Mouse (Mus musculus) heart, adult 2 months (tissue): ENCODE measurements around the gene Rad54l. TPM values are rescaled to one million over a fixed set of nuclear protein-coding genes. Genes with fewer than 3 reads are reported as not detected.

Source experiments
- DNase-seq, 2 experiments: peaks; one replicate each; pipeline ENCODE4 v3.0.0; 2021
- H3K27ac ChIP-seq: fragments of 200-600 bp; 2 replicates; pipeline ENCODE4 v1.8.1; 2022
- H3K27me3 ChIP-seq: fragments of 200-500 bp; 2 replicates; pipeline ENCODE4 v1.6.1; 2012; ENCODE audit warnings: mild to moderate bottlenecking, low read length, inconsistent platforms, mixed read lengths; ENCODE audit not compliant: control insufficient read depth, insufficient read depth
- H3K36me3 ChIP-seq: fragments of 200-500 bp; 2 replicates; pipeline ENCODE4 v1.6.1; 2012; ENCODE audit warnings: low read length, inconsistent platforms; ENCODE audit not compliant: control insufficient read depth, insufficient read depth
- H3K4me1 ChIP-seq: fragments of 200-500 bp; 2 replicates; pipeline ENCODE4 v1.6.1; 2011; ENCODE audit warnings: low read length; ENCODE audit not compliant: control insufficient read depth, insufficient read depth
- H3K4me3 ChIP-seq: fragments of 200-600 bp; 2 replicates; pipeline ENCODE4 v1.8.1; 2022
- H3K79me2 ChIP-seq: fragments of 200-500 bp; replicated peaks from 2 replicates; pipeline ENCODE4 v1.6.1; 2012; ENCODE audit warnings: mild to moderate bottlenecking, inconsistent platforms, low read length, moderate library complexity, mixed read lengths; ENCODE audit not compliant: control insufficient read depth, insufficient read depth
- H3K9ac ChIP-seq: fragments of 200-500 bp; 2 replicates; pipeline ENCODE4 v1.6.1; 2012; ENCODE audit warnings: low read depth, mild to moderate bottlenecking, control low read depth, inconsistent platforms, low read length, mixed read lengths
- CTCF ChIP-seq: fragments of 200-600 bp; IDR thresholded peaks from 2 replicates; pipeline ENCODE4 v1.8.1; 2022; ENCODE audit warnings: antibody characterized with exemption, mild to moderate bottlenecking, moderate library complexity
- EP300 ChIP-seq: fragments of 200-500 bp; IDR thresholded peaks from 2 replicates; pipeline ENCODE4 v1.6.1; 2011; ENCODE audit warnings: low read depth, low read length, control low read depth; ENCODE audit not compliant: insufficient read depth
- POLR2A ChIP-seq: fragments of 200-500 bp; IDR thresholded peaks from 2 replicates; pipeline ENCODE4 v1.6.1; 2011; ENCODE audit warnings: mild to moderate bottlenecking, low read depth, low read length, control low read depth; ENCODE audit not compliant: insufficient read depth
- WGBS: fragments of 180-500 bp; shearing (Covaris S2); methylation state at CpG from one replicate; pipeline ENCODE4 v1.1.7; 2018; 5-methylcytosine and 5-hydroxymethylcytosine counted together
- intact Hi-C: fragments of 180-260 bp; cut with DNase I; formaldehyde crosslinking; loops from one replicate; pipeline ENCODE4 v1.15.1; 2025
- polyA plus RNA-seq: library from polyadenylated mRNA; depleted of rRNA; stranded (reverse); fragments of >200 nt; gene quantifications from 2 replicates; pipeline ENCODE4 v1.2.3, GENCODE M21; 2012
- total RNA-seq, 2 experiments: library from RNA; stranded (reverse); gene quantifications; 2 replicates each; pipeline ENCODE4 v1.2.3; 2021

Rad54l gene
- total and polyA plus RNA-seq, 3 experiments: 0.18 to 0.43 (median 0.21) TPM

- H3K4me3 ChIP-seq: peak overlapping the region; percentile 97
- peaks cover 32% of the 10 kb centered on the region for H3K36me3 ChIP-seq
- no peaks in the 10 kb centered on the region for H3K27me3 ChIP-seq
- H3K4me1 ChIP-seq: peaks cover 13% of the 10 kb centered on the region
- no peak overlapping the region for H3K27ac ChIP-seq
- H3K9ac ChIP-seq: no peak overlapping the region
- 31% methylated on average over 4 of the region's 4 CpGs for WGBS
- TF ChIP-seq POLR2A (no peak), EP300 (no peak), CTCF (peak; percentile 48)
- no peak for DNase-seq
- peaks cover 2% of the 10 kb centered on the region; the same call in 1 of the 2 replicates for H3K79me2 ChIP-seq
- intact Hi-C loops: no loop called here
Measured at GRCm38 (mm10) chr4:116073146-116073545, 50.3 kb downstream of the Rad54l start.

- no peak overlapping the region for H3K27ac ChIP-seq
- no peak overlapping the region for H3K9ac ChIP-seq
- peaks cover 33% of the 10 kb centered on the region for H3K36me3 ChIP-seq
- peaks cover 5% of the 10 kb centered on the region for H3K4me1 ChIP-seq
- H3K4me3 ChIP-seq: no peak overlapping the region
- intact Hi-C loops: no loop called here
- TF ChIP-seq CTCF: no peak
- TF ChIP-seq EP300: no peak
- no peak for TF ChIP-seq POLR2A
- 30% methylated on average over 6 of the region's 6 CpGs for WGBS
- no peaks in the 10 kb centered on the region for H3K27me3 ChIP-seq
- no peaks in the 10 kb centered on the region; the same call in 1 of the 2 replicates for H3K79me2 ChIP-seq
- DNase-seq: no peak
Measured at GRCm38 (mm10) chr4:116070116-116070515, 53.4 kb downstream of the Rad54l start.

- Histone ChIP-seq H3K4me1 (no peaks in the 10 kb centered on the region), H3K27me3 (no peaks in the 10 kb centered on the region), H3K27ac (no peak overlapping the region), H3K36me3 (peaks cover 6% of the 10 kb centered on the region), H3K4me3 (no peak overlapping the region), H3K79me2 (no peaks in the 10 kb centered on the region), H3K9ac (no peak overlapping the region)
- 16% methylated on average over 1 of the region's 1 CpGs for WGBS
- intact Hi-C loops: no loop called here
- TF ChIP-seq CTCF (no peak), POLR2A (no peak), EP300 (no peak)
- no peak for DNase-seq
Measured at GRCm38 (mm10) chr4:116063855-116064254, 59.6 kb downstream of the Rad54l start.

GRCm38 (mm10) chr4:116059012-116059726, 64.3 kb downstream of the Rad54l start:
- WGBS: 74% methylated on average over 5 of the region's 5 CpGs
- Histone ChIP-seq H3K4me3 (no peak overlapping the region), H3K79me2 (no peaks in the 10 kb centered on the region), H3K36me3 (no peaks in the 10 kb centered on the region), H3K27ac (no peak overlapping the region), H3K4me1 (0 out of 2 replicates have a peak, but pooled peaks cover 1% of the 10 kb centered on the region), H3K27me3 (no peaks in the 10 kb centered on the region), H3K9ac (no peak overlapping the region)
- TF ChIP-seq EP300 (no peak), POLR2A (no peak), CTCF (no peak)
- DNase-seq: no peak
- intact Hi-C loops: loop anchor here (10.0 kb wide), 1 partner anchor 224 kb away; the partner anchor contains the start of gene Mknk1

- intact Hi-C loops: loop anchor here (10.0 kb wide), 1 partner anchor 223 kb away; the partner anchor contains the start of gene Mknk1
- no peaks in the 10 kb centered on the region for H3K27me3 ChIP-seq
- H3K36me3 ChIP-seq: no peaks in the 10 kb centered on the region
- no peak overlapping the region for H3K9ac ChIP-seq
- no peak for TF ChIP-seq POLR2A
- no peak for TF ChIP-seq CTCF
- TF ChIP-seq EP300: no peak
- WGBS: 0% methylated on average over 1 of the region's 1 CpGs
- H3K4me3 ChIP-seq: no peak overlapping the region
- peaks cover 3% of the 10 kb centered on the region; the same call in 1 of the 2 replicates for H3K4me1 ChIP-seq
- no peak overlapping the region for H3K27ac ChIP-seq
- no peak for DNase-seq
- H3K79me2 ChIP-seq: no peaks in the 10 kb centered on the region
Measured at GRCm38 (mm10) chr4:116057559-116057958, 65.9 kb downstream of the Rad54l start.

- H3K4me1 ChIP-seq: peaks cover 3% of the 10 kb centered on the region; the same call in 1 of the 2 replicates
- TF ChIP-seq EP300: peak; percentile 52; the same call in 1 of the 2 replicates
- peak; percentile 5; the same call in 1 of the 2 replicates for TF ChIP-seq CTCF
- peak; percentile 91 for TF ChIP-seq POLR2A
- under 1% methylated on average over 35 of the region's 35 CpGs for WGBS
Measured at GRCm38 (mm10) chr4:116053399-116053961, 70.0 kb downstream of the Rad54l start, which contains the start of gene Nsun4. TSS of gene Nsun4 (minus strand) at chr4:116053876.

More at GRCm38 (mm10) chr4:116053399-116053961, 70.0 kb downstream of the Rad54l start, which contains the start of gene Nsun4:
- no peaks in the 10 kb centered on the region for H3K36me3 ChIP-seq
- intact Hi-C loops: loop anchor here (1.0 to 10.0 kb wide), 2 partner anchors 24 to 219 kb away; partner anchors contain the start of gene Mknk1
- H3K27ac ChIP-seq: peak within 1 kb of the TSS; percentile 95
- H3K9ac ChIP-seq: peak within 1 kb of the TSS; percentile 81
- no peaks in the 10 kb centered on the region for H3K79me2 ChIP-seq
- H3K4me3 ChIP-seq: peak within 1 kb of the TSS; percentile 81
- H3K27me3 ChIP-seq: no peaks in the 10 kb centered on the region
- DNase-seq: peak; percentile 92 to 94
